Mouse (Mus musculus): ENCODE results near the gene Apoc3. TPM values are rescaled to one million over a fixed set of nuclear protein-coding genes. Genes with fewer than 3 reads are reported as not detected.
A peak's percentile ranks its signal among the peaks of the same experiment; 100 is the strongest.

Apoc3 gene
- total RNA-seq (2021), result not detected
- long read RNA-seq, experiment 1, partial matches to known transcripts, result 0 of 1 reads
- long read RNA-seq, experiment 1, other reads (novel, unspliced or antisense), result 0 of 1 reads
- long read RNA-seq, experiment 2, result 0 reads

- no peak for DNase-seq (ENCODE audit: low spot score in 2 of 2)
These were observed at the start of gene Apoc3 for GRCm38 (mm10) chr9:46235596-46235648. Apoc3 (minus strand) TSS chr9:46235636.

- peak; percentile 92 to 95 for DNase-seq (ENCODE audit: low spot score in 2 of 2)
These were observed 47.4 kb upstream of the Apoc3 start, which contains the start of gene Bud13 for GRCm38 (mm10) chr9:46282631-46283436. Bud13 (plus strand) TSS chr9:46283008.

GRCm38 (mm10) chr9:46274494-46274893 is 39.1 kb upstream of the Apoc3 start:
- no peak for DNase-seq (ENCODE audit: low spot score in 2 of 2)

- DNase-seq (ENCODE audit: low spot score in 2 of 2), result peak; percentile 73 to 85
These were observed 37.4 kb upstream of the Apoc3 start, which contains the start of gene Zpr1 for GRCm38 (mm10) chr9:46272677-46273454. Zpr1 (plus strand) TSS chr9:46273064.

GRCm38 (mm10) chr9:46272070-46272469 is 36.6 kb upstream of the Apoc3 start:
- no peak for DNase-seq (ENCODE audit: low spot score in 2 of 2)

- DNase-seq (ENCODE audit: low spot score in 2 of 2), result no peak
These were observed 35.3 kb upstream of the Apoc3 start for GRCm38 (mm10) chr9:46270782-46271181.

- DNase-seq (ENCODE audit: low spot score in 2 of 2), result no peak
These were observed 33.7 kb upstream of the Apoc3 start for GRCm38 (mm10) chr9:46269125-46269524.

GRCm38 (mm10) chr9:46268343-46268873 is 33.0 kb upstream of the Apoc3 start, which contains the start of gene Apoa5:
Apoa5 (plus strand) TSS chr9:46268633.
- no peak for DNase-seq (ENCODE audit: low spot score in 2 of 2)

- DNase-seq (ENCODE audit: low spot score in 2 of 2), result no peak
These were observed 25.7 kb upstream of the Apoc3 start for GRCm38 (mm10) chr9:46261131-46261530.

- DNase-seq (ENCODE audit: low spot score in 2 of 2), result no peak
These were observed 23.7 kb upstream of the Apoc3 start for GRCm38 (mm10) chr9:46259111-46259510.

GRCm38 (mm10) chr9:46257546-46257945 is 22.1 kb upstream of the Apoc3 start:
- DNase-seq (ENCODE audit: low spot score in 2 of 2), result no peak

GRCm38 (mm10) chr9:46256658-46257385 is 21.4 kb upstream of the Apoc3 start:
- DNase-seq (ENCODE audit: low spot score in 2 of 2), result no peak

- DNase-seq (ENCODE audit: low spot score in 2 of 2), result no peak
These were observed 20.7 kb upstream of the Apoc3 start for GRCm38 (mm10) chr9:46256177-46256576.

GRCm38 (mm10) chr9:46246752-46247324 is 11.4 kb upstream of the Apoc3 start:
- peak in 1 of 2 experiments; percentile 50 for DNase-seq (ENCODE audit: low spot score in 2 of 2)

- DNase-seq (ENCODE audit: low spot score in 2 of 2), result no peak
These were observed 8.1 kb upstream of the Apoc3 start for GRCm38 (mm10) chr9:46243584-46243983.

GRCm38 (mm10) chr9:46243122-46243521 is 7.7 kb upstream of the Apoc3 start:
- no peak for DNase-seq (ENCODE audit: low spot score in 2 of 2)

- no peak for DNase-seq (ENCODE audit: low spot score in 2 of 2)
These were observed 6.4 kb upstream of the Apoc3 start for GRCm38 (mm10) chr9:46241818-46242217.

- no peak for DNase-seq (ENCODE audit: low spot score in 2 of 2)
These were observed 5.2 kb upstream of the Apoc3 start, which contains the start of gene Apoa4 for GRCm38 (mm10) chr9:46240526-46241153. Apoa4 (plus strand) TSS chr9:46240696.

GRCm38 (mm10) chr9:46238850-46239249 is 3.4 kb upstream of the Apoc3 start:
- DNase-seq (ENCODE audit: low spot score in 2 of 2), result no peak

- DNase-seq (ENCODE audit: low spot score in 2 of 2), result no peak
These were observed 213 bp upstream of the Apoc3 start for GRCm38 (mm10) chr9:46235649-46236048.

- DNase-seq (ENCODE audit: low spot score in 2 of 2), result no peak
These were observed 240 bp downstream of the Apoc3 start for GRCm38 (mm10) chr9:46235196-46235595.

Data from gastrocnemius, postnatal 4 days (tissue).